Mouse (Mus musculus) stomach, embryonic 14.5 days (tissue): ENCODE data around the gene 1110059E24Rik. TPM values are rescaled to one million over a fixed set of nuclear protein-coding genes. Genes with fewer than 3 reads are reported as not detected.

Experiments used
- ATAC-seq: fragments of 200-750 bp; cut with Nextera tagmentation; 2 replicates; pipeline ENCODE4 v1.8.0; 2017; ENCODE audit warnings: low read depth, moderate TSS enrichment; ENCODE audit not compliant: insufficient number of reproducible peaks, insufficient read depth, low FRiP score
- H3K27ac ChIP-seq: fragments of 300-500 bp; sonication (generic); 2 replicates; pipeline ENCODE4 v1.5.1; 2014; ENCODE audit warnings: mild to moderate bottlenecking, low read length, moderate library complexity, mixed read lengths
- H3K27me3 ChIP-seq: fragments of 300-500 bp; sonication (generic); 2 replicates; pipeline ENCODE4 v1.6.1; 2014; ENCODE audit warnings: low read length, control low read depth, mixed read lengths; ENCODE audit not compliant: control insufficient read depth, insufficient read depth
- H3K36me3 ChIP-seq: fragments of 300-500 bp; sonication (generic); 2 replicates; pipeline ENCODE4 v1.6.1; 2014; ENCODE audit warnings: mild to moderate bottlenecking, control low read depth, low read length, moderate library complexity, mixed read lengths; ENCODE audit not compliant: control insufficient read depth, insufficient read depth
- H3K4me1 ChIP-seq: fragments of 300-500 bp; sonication (generic); 2 replicates; pipeline ENCODE4 v1.6.1; 2014; ENCODE audit warnings: low read length, control low read depth, mixed read lengths; ENCODE audit not compliant: control insufficient read depth, insufficient read depth
- H3K4me2 ChIP-seq: fragments of 300-500 bp; sonication (generic); replicated peaks from 2 replicates; pipeline ENCODE4 v1.6.1; 2014; ENCODE audit warnings: low read depth, low read length, control low read depth
- H3K4me3 ChIP-seq: fragments of 300-500 bp; sonication (generic); 2 replicates; pipeline ENCODE4 v1.5.1; 2014; ENCODE audit warnings: low read depth, low read length, control low read depth
- H3K9ac ChIP-seq: fragments of 300-500 bp; sonication (generic); replicated peaks from 2 replicates; pipeline ENCODE4 v1.6.1; 2014; ENCODE audit warnings: low read depth, mild to moderate bottlenecking, control low read depth, low read length, moderate library complexity, mixed read lengths
- H3K9me3 ChIP-seq: fragments of 300-500 bp; sonication (generic); 2 replicates; pipeline ENCODE4 v1.6.1; 2016; ENCODE audit warnings: low read depth, low read length, control low read depth; ENCODE audit not compliant: control insufficient read depth
- WGBS: fragments of 180-500 bp; shearing (Covaris S2); extraction: QIAGEN DNeasy Blood & Tissue Kit; methylation state at CpG from one replicate; pipeline ENCODE4 v1.1.7; 2014; 5-methylcytosine and 5-hydroxymethylcytosine counted together
- polyA plus RNA-seq: library from polyadenylated mRNA; unstranded; fragments of >200 nt; fragmentation: Nextera tagmentation; extraction: Ambion mirVana; gene quantifications from 2 replicates; pipeline ENCODE4 v1.2.1, GENCODE M21; 2014

1110059E24Rik gene
- polyA plus RNA-seq, 1 experiment from 2014 or later = 58.2 TPM

DNA sequence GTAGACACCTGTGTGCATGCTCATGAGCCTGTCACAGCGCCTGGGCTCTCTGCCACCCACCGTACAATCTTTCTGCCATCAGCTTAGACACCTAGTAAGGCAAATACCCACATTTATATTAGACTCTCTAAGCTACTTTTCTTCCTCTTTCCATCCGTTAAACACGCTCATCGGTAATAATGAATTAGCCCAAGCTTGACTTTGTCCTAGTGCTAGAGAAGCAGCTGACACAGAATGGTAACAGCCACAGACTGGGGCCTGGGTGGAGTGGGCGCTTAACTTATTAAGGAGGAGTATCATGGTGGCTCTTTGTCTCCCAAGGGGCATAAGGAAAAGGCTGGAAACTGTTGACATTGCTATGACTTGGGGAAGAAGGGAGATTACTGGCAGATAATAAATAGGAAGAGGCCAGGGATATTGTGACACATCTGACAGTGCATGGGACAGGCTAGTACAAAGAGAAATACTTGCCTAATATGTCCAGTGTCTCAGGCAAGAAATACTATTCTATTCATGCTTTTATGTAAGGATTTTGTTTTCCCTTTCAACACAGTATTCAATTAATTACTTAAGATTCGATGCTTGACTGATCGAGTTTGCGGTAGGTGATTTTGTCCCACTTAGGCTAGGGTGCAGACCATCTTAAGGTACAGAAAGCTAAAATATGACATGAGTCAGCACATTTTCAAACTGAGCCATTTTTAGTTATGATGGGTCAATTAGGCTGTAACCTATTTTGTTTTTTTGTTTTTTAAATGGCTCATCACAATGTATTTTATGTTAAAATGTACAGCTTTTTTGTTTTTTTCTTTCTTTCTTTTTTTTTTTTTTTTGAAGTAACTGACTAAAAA lies 40.8 kb downstream of the 1110059E24Rik start:
- Histone ChIP-seq H3K9ac (no peak overlapping the region), H3K4me3 (no peak overlapping the region), H3K9me3 (no peaks in the 10 kb centered on the region), H3K27me3 (no peaks in the 10 kb centered on the region), H3K4me1 (no peaks in the 10 kb centered on the region), H3K27ac (no peak overlapping the region), H3K4me2 (no peak overlapping the region), H3K36me3 (no peaks in the 10 kb centered on the region)
- WGBS = 83% methylated on average over 9 of the region's 9 CpGs
- ATAC-seq = no peak

DNA sequence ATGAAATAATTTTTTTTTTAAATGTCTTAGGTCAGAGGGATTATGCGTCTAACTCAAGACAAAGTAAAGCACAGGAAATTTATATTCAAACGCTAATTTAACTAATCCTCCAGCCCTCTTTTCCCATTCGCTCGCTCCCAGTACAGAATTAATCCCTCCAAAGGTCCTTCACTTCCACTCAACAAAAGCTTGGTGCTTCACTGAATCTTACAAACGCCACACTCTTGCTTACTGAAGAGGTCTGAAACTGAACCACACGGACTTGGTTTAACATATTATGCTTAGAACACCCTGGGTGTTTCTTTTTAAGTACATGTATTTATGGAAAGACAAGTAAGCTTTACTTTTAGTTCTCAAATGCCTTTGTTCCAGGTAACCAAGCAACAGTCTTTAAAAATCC lies 41.5 kb downstream of the 1110059E24Rik start:
- Histone ChIP-seq H3K36me3 (no peaks in the 10 kb centered on the region), H3K4me3 (no peak overlapping the region), H3K27me3 (no peaks in the 10 kb centered on the region), H3K4me2 (no peak overlapping the region), H3K27ac (no peak overlapping the region), H3K9ac (no peak overlapping the region), H3K9me3 (no peaks in the 10 kb centered on the region), H3K4me1 (no peaks in the 10 kb centered on the region)
- no peak for ATAC-seq
- 54% methylated on average over 6 of the region's 6 CpGs for WGBS

DNA sequence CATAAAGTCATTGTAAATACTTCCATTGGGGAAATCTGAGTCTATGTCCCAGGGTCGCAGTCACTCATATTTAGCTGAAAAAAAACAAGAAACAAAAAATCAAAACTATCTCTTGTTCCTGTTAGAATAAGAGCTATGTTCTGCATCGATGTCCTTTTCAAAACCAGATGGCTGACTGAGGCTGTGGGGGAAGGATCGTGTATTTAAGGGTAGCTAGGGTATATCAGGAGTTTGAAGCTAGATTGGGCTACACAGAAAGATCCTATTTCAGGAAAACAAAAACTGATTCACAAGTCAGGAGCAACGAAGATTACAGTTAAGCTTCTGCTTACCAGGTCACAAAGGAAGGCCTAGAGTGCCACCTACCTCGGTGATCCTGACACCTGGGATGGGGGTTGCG lies 42.5 kb downstream of the 1110059E24Rik start:
- Histone ChIP-seq H3K27me3 (no peaks in the 10 kb centered on the region), H3K4me2 (no peak overlapping the region), H3K9me3 (no peaks in the 10 kb centered on the region), H3K4me1 (no peaks in the 10 kb centered on the region), H3K36me3 (no peaks in the 10 kb centered on the region), H3K4me3 (no peak overlapping the region), H3K27ac (no peak overlapping the region), H3K9ac (no peak overlapping the region)
- no peak for ATAC-seq
- WGBS = 81% methylated on average over 6 of the region's 6 CpGs

DNA sequence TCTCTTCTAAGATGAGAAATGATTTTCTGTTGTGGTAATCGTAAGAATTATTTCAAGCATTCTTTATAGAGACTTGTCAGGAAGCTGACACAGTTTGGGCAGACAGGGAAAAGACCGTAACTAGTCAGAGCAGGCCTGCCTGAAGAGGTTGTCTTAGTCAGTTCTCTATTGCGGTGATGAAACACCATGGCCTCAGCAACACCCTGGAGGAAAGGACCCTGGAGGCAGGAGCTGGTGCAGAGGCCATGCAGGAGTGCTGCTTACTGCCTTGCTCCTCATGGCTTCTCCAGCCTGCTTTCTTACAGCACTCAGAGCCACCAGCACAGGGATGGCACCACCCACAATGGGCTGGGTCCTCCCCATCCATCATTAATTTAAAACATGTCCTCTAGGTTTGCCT lies 47.5 kb downstream of the 1110059E24Rik start:
- Histone ChIP-seq H3K27me3 (no peaks in the 10 kb centered on the region), H3K27ac (no peak overlapping the region), H3K4me3 (no peak overlapping the region), H3K9me3 (no peaks in the 10 kb centered on the region), H3K4me2 (no peak overlapping the region), H3K4me1 (no peaks in the 10 kb centered on the region), H3K36me3 (no peaks in the 10 kb centered on the region), H3K9ac (no peak overlapping the region)
- 89% methylated on average over 3 of the region's 3 CpGs for WGBS
- ATAC-seq = no peak

DNA sequence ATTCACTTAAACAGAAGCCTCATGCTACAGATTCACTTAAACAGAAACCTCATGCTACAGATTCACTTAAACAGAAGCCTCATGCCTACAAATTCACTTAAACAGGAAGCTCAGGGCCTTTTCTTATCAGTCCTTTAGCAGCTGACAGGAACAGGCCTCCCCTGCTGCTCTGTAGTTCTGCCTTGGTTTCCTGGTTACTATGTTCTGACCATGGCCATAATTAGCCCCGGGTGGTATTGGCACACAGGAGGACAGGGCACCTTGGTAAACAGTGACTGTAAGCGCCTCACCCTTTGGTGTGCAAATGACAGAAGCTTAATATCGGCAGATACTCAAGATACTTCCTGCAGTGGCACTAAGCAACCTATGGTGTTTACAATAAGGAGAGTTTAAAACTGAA lies 48.9 kb downstream of the 1110059E24Rik start:
- no peak for ATAC-seq
- H3K27ac ChIP-seq = no peak overlapping the region

DNA sequence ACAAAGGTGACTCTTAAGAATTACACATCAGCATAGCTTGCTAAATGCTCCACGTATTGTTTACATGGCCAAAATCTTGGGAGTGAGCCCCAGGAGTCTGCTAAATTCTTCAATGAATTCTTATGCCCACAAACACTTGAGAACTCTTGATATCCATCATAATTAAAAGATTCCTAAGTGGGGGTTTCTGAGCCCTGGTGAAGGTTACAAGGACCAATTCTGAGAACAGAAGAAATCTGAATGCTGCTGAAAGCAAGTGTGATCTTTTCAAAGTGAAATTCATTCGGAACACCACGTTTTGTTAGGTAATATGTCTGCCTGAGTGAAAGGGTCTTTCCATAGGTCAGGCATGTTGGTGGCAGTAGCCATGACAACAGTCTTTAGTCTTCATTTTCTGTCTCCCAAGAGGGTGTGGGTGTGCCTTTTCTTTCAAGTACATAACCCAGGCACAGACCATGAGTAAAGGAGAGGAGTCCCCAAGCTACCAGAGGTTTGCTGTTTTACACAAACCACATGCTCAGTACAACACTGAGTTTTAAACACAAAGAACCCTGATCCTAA lies 51.2 kb downstream of the 1110059E24Rik start:
- H3K27me3 ChIP-seq = no peaks in the 10 kb centered on the region
- no peak overlapping the region for H3K4me2 ChIP-seq
- no peak overlapping the region for H3K27ac ChIP-seq
- H3K9me3 ChIP-seq = no peaks in the 10 kb centered on the region
- 0 out of 2 replicates have a peak, but pooled peaks have one; percentile 37 for ATAC-seq
- no peak overlapping the region for H3K4me3 ChIP-seq
- H3K4me1 ChIP-seq = peaks cover 8% of the 10 kb centered on the region
- WGBS = 21% methylated on average over 3 of the region's 3 CpGs
- H3K9ac ChIP-seq = no peak overlapping the region
- no peaks in the 10 kb centered on the region for H3K36me3 ChIP-seq

More for the DNA sequence above, 48.9 kb downstream of the 1110059E24Rik start:
- H3K27me3 ChIP-seq = no peaks in the 10 kb centered on the region
- H3K4me1 ChIP-seq = peaks cover 8% of the 10 kb centered on the region
- no peak overlapping the region for H3K4me2 ChIP-seq
- H3K9ac ChIP-seq = no peak overlapping the region
- no peaks in the 10 kb centered on the region for H3K36me3 ChIP-seq
- no peaks in the 10 kb centered on the region for H3K9me3 ChIP-seq
- no peak overlapping the region for H3K4me3 ChIP-seq
- 58% methylated on average over 3 of the region's 3 CpGs for WGBS

DNA sequence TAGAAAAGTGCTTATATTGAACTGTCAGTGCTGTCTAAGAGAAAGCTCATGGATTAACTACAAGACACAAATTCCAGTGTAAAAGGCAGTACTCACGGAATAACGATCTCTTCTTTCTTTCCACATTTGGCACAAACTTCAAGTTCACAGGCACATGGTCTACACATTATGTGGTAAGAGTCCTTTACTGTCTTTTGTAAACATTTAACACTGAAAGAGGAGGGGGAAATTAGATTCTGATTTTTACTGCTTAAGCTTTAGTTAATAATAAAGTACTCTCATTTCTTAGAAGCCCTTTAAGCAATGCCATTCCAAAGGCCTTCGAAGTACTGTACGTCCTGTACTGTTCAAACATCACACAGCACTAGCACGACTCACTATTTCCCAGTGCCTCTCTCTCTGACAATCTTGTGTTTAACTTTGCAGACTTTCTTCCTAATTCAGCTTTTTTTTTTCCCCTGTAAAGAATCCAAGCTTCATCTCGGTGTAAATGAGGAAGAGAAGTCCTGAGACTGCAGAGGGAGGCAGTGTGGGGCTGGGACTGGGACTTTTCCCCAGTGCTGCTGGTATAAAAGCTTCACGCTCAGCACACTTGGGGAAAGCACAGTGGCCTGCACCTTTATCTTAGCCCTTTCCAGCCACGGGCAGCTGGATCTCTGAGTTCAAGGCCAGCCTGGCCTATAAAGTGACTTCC lies 54.0 kb downstream of the 1110059E24Rik start:
- H3K27ac ChIP-seq = peak overlapping the region; percentile 61; the same call in 1 of the 2 replicates
- H3K36me3 ChIP-seq = no peaks in the 10 kb centered on the region
- peak; percentile 33; the same call in 1 of the 2 replicates for ATAC-seq
- H3K9me3 ChIP-seq = no peaks in the 10 kb centered on the region
- H3K4me1 ChIP-seq = peaks cover 8% of the 10 kb centered on the region
- no peak overlapping the region for H3K4me2 ChIP-seq
- no peaks in the 10 kb centered on the region for H3K27me3 ChIP-seq
- no peak overlapping the region for H3K4me3 ChIP-seq
- WGBS = 40% methylated on average over 8 of the region's 8 CpGs
- H3K9ac ChIP-seq = 0 out of 2 replicates have a peak overlapping the region, but pooled peaks have one; percentile 4

DNA sequence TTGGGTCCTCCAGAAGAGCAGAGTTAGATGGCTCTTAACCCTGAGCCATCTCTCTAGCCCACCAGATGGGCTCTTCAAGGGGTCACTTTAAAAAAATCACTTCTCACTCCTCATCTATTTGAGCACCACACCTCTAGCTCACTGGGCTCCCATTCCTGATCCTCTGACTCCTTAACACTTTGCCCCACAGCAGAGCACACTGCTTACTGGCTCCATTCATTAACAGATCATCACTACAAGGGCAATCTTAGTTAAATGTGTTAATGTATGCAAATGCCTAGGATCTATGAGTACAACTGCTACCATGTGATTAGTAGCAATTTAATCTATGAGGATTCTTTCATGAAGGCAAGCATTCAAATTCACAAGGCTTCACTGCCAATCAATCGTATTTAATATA lies 58.1 kb downstream of the 1110059E24Rik start:
- no peak for ATAC-seq
- Histone ChIP-seq H3K4me3 (no peak overlapping the region), H3K9me3 (no peaks in the 10 kb centered on the region), H3K36me3 (no peaks in the 10 kb centered on the region), H3K4me2 (no peak overlapping the region), H3K4me1 (peaks cover 8% of the 10 kb centered on the region), H3K9ac (no peak overlapping the region), H3K27ac (no peak overlapping the region), H3K27me3 (no peaks in the 10 kb centered on the region)
- WGBS = 94% methylated on average over 1 of the region's 1 CpGs
